Mouse (Mus musculus): ENCODE data around the gene A630073D07Rik. TPM values are rescaled to one million over a fixed set of nuclear protein-coding genes. Genes with fewer than 3 reads are reported as not detected.

The A630073D07Rik gene
- not detected for polyA plus RNA-seq (2014; fragmentation: Illumina TruSeq; extraction: RNeasy Lipid Tissue Mini Kit (QIAGEN cat#74804); ENCODE audit: low read depth, low replicate concordance)

DNA sequence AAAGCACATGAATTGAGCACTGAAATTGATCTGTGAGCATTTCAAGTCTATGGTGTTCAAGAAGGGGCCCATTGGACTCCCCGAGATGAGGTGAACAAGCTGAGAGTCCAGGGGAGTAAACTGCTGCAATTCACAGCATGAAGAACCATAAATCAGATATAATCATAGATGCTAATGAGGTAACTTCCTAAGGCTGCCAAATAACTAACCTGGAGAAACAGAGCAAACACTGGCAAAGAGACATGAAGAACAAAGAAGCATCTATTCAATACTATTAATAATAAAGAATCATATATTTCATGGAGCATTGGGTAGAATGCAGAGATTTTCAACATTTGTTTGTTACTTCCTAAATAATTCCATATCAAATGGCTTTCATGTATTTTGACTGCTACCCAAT, at the start of gene A630073D07Rik:
Gene A630073D07Rik, minus strand, starts transcription at position 101 of the 400 bp plus-strand sequence.

DNA sequence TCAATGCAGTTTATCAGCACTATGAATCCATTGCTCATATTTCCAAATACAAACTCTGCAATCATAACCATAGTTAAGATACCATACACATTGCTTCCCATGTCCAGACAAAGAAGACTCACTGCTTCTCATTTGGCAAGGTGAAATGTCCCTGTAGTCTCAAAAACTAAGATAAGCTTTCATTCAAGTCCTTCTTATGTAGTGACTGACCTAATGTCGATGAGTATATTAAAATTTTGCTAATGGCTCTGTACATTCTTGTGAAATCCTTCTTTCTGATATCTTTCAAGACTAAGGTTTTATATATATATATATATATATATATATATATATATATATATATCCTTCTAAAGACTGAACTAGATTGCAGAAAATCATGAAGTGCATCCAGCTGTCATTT, 49.6 kb upstream of the A630073D07Rik start, which contains the start of gene Tas2r121:
Gene Tas2r121, minus strand, starts transcription at position 101 of the 400 bp plus-strand sequence.

DNA sequence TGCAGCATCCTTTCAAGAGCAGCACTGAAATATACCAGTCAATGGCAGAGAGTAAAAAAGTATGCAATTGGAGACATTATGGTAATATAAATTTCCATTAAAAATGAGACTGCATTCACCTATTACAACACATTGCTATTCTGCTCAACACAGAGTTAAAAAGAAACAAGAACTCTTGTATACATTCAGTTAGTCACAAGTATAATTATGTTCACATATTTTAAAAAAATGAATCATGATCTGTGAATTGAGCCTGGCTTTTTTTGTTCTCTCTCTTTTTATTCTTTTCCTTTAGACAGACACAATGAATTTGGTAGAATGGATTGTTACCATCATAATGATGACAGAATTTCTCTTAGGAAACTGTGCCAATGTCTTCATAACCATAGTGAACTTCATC, 5.3 kb upstream of the A630073D07Rik start, which contains the start of gene Tas2r120:
Gene Tas2r120, plus strand, starts transcription at position 301 of the 400 bp plus-strand sequence.

DNA sequence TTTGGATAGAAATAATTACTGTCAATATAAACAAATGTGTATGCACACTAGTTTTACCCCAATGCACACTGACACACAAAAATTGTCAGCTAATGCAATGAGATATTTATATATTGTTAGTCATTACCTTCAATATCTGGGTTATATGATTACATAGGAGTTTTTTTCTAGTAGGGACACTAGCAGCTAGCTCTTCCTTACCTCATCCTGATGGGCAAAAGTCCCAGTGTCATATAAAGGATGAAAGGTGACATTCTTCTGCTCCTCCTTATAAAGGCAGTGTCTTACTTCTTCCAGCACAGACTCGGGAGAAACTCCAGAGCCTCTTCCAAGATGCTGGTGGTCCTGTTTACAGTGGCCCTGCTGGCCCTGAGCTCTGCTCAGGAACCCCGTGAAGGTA, 55.7 kb downstream of the A630073D07Rik start, which contains the start of gene Prp2:
Gene Prp2, plus strand, starts transcription at position 301 of the 400 bp plus-strand sequence.

Other genes with a start within 250 kb of the A630073D07Rik start
- gene Prh1, start 81.7 kb downstream of the A630073D07Rik start, polyA plus RNA-seq (2014; fragmentation: Illumina TruSeq; extraction: RNeasy Lipid Tissue Mini Kit (QIAGEN cat#74804); ENCODE audit: low read depth, low replicate concordance) = not detected
- not detected for gene Prp2, start 55.6 kb downstream of the A630073D07Rik start, polyA plus RNA-seq (2014; fragmentation: Illumina TruSeq; extraction: RNeasy Lipid Tissue Mini Kit (QIAGEN cat#74804); ENCODE audit: low read depth, low replicate concordance)
- not detected for gene Tas2r120, start 5.4 kb upstream of the A630073D07Rik start, polyA plus RNA-seq (2014; fragmentation: Illumina TruSeq; extraction: RNeasy Lipid Tissue Mini Kit (QIAGEN cat#74804); ENCODE audit: low read depth, low replicate concordance)
- not detected for gene Tas2r121, start 49.5 kb upstream of the A630073D07Rik start, polyA plus RNA-seq (2014; fragmentation: Illumina TruSeq; extraction: RNeasy Lipid Tissue Mini Kit (QIAGEN cat#74804); ENCODE audit: low read depth, low replicate concordance)
- gene Tas2r122, start 60.4 kb upstream of the A630073D07Rik start, polyA plus RNA-seq (2014; fragmentation: Illumina TruSeq; extraction: RNeasy Lipid Tissue Mini Kit (QIAGEN cat#74804); ENCODE audit: low read depth, low replicate concordance) = not detected
- not detected for gene Tas2r115, start 86.5 kb upstream of the A630073D07Rik start, polyA plus RNA-seq (2014; fragmentation: Illumina TruSeq; extraction: RNeasy Lipid Tissue Mini Kit (QIAGEN cat#74804); ENCODE audit: low read depth, low replicate concordance)
- gene Tas2r124, start 103.2 kb upstream of the A630073D07Rik start, polyA plus RNA-seq (2014; fragmentation: Illumina TruSeq; extraction: RNeasy Lipid Tissue Mini Kit (QIAGEN cat#74804); ENCODE audit: low read depth, low replicate concordance) = not detected
- not detected for gene Tas2r102, start 110.6 kb upstream of the A630073D07Rik start, polyA plus RNA-seq (2014; fragmentation: Illumina TruSeq; extraction: RNeasy Lipid Tissue Mini Kit (QIAGEN cat#74804); ENCODE audit: low read depth, low replicate concordance)
- gene Tas2r136, start 126.6 kb upstream of the A630073D07Rik start, polyA plus RNA-seq (2014; fragmentation: Illumina TruSeq; extraction: RNeasy Lipid Tissue Mini Kit (QIAGEN cat#74804); ENCODE audit: low read depth, low replicate concordance) = not detected
- gene Tas2r117, start 151.3 kb upstream of the A630073D07Rik start, polyA plus RNA-seq (2014; fragmentation: Illumina TruSeq; extraction: RNeasy Lipid Tissue Mini Kit (QIAGEN cat#74804); ENCODE audit: low read depth, low replicate concordance) = not detected
- not detected for gene Tas2r123, start 195.6 kb upstream of the A630073D07Rik start, polyA plus RNA-seq (2014; fragmentation: Illumina TruSeq; extraction: RNeasy Lipid Tissue Mini Kit (QIAGEN cat#74804); ENCODE audit: low read depth, low replicate concordance)
- gene Tas2r116, start 203.9 kb upstream of the A630073D07Rik start, polyA plus RNA-seq (2014; fragmentation: Illumina TruSeq; extraction: RNeasy Lipid Tissue Mini Kit (QIAGEN cat#74804); ENCODE audit: low read depth, low replicate concordance) = not detected
- gene Tas2r110, start 216.5 kb upstream of the A630073D07Rik start, polyA plus RNA-seq (2014; fragmentation: Illumina TruSeq; extraction: RNeasy Lipid Tissue Mini Kit (QIAGEN cat#74804); ENCODE audit: low read depth, low replicate concordance) = not detected
- not detected for gene Tas2r113, start 241.5 kb upstream of the A630073D07Rik start, polyA plus RNA-seq (2014; fragmentation: Illumina TruSeq; extraction: RNeasy Lipid Tissue Mini Kit (QIAGEN cat#74804); ENCODE audit: low read depth, low replicate concordance)